Mouse (Mus musculus): Measurements from ENCODE around the gene Necab3. TPM values are rescaled to one million over a fixed set of nuclear protein-coding genes. Genes with fewer than 3 reads are reported as not detected.

Necab3 gene
- polyA plus RNA-seq, 2 experiments: 3.8 to 6.7 TPM

DNA sequence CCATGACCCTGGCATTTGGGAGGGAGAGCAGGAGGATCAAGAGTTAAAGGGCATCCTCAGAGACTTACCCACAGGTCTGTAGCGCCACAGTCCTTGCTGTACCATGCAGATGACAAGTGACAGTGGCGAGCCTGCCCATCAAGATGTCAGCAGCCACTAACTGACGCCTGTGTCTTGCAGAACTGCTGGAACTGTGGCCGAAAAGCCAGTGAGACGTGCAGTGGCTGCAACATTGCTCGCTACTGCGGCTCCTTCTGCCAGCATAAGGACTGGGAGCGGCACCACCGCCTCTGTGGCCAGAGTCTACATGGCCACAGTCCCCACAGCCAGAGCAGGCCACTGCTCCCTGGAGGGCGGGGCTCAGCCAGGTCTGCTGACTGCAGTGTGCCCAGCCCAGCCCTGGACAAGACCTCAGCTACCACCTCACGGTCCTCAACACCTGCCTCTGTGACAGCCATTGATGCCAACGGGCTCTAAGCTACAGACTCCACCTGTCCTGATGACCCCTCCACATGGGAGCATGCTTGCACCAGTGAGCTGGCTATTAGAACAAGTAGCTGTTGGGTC, 23.9 kb downstream of the Necab3 start:
- Histone ChIP-seq H3K36me3 (ENCODE audit: control insufficient read depth, insufficient read depth, low read length) (peaks cover 67% of the 10 kb centered on the region), H3K9me3 (ENCODE audit: control insufficient read depth, low read length) (no peaks in the 10 kb centered on the region)

DNA sequence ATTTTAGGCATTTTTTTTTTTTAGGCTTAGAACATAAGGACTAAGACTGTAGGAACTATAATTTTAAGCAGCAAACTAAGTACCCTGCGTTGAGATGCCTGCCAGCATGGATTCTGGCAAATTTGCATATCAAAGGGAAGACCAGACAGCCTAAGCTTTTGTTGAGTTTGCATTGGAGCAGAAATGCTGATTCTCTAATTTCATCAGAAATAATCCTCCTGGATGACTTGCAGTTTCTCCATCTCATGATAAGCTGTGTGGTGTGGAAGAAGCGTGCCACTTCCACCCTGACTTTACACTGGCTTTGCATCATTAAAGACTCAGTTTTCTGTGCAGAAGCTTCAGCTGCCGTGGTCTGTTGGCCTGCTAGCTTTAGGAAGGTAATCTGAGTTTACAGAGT, 25.8 kb downstream of the Necab3 start:
- Histone ChIP-seq H3K9me3 (ENCODE audit: control insufficient read depth, low read length) (no peaks in the 10 kb centered on the region), H3K4me2 (replicated peaks; ENCODE audit: low read depth, low read length, severe bottlenecking) (no peak overlapping the region), H3K4me1 (ENCODE audit: control insufficient read depth, insufficient read depth, low read length) (no peaks in the 10 kb centered on the region), H3K9ac (ENCODE audit: low read depth, low read length, severe bottlenecking) (no peak overlapping the region), H3K27me3 (ENCODE audit: control insufficient read depth, insufficient read depth, low read length) (no peaks in the 10 kb centered on the region), H3K4me3 (replicated peaks; ENCODE audit: low read length) (no peak overlapping the region), H3K27ac (replicated peaks; ENCODE audit: low read depth, low read length) (no peak overlapping the region), H3K36me3 (ENCODE audit: control insufficient read depth, insufficient read depth, low read length) (peaks cover 77% of the 10 kb centered on the region)
- ATAC-seq (ENCODE audit: low FRiP score, low read depth): no peak
- WGBS: 75% methylated on average over 3 of the region's 3 CpGs
- no peak for TF ChIP-seq POLR2A (IDR thresholded peaks at IDR 0.05; ENCODE audit: borderline replicate concordance, extremely low read depth, insufficient read depth, insufficient read length)
- DNase-seq (ENCODE audit: low spot score): no peak

More for the DNA sequence above, 23.9 kb downstream of the Necab3 start:
- WGBS: 93% methylated on average over 12 of the region's 12 CpGs
- DNase-seq (ENCODE audit: low spot score) (no peak), ATAC-seq (ENCODE audit: low FRiP score, low read depth) (no peak)
- no peak for TF ChIP-seq POLR2A (IDR thresholded peaks at IDR 0.05; ENCODE audit: borderline replicate concordance, extremely low read depth, insufficient read depth, insufficient read length)
- no peak overlapping the region for H3K9ac ChIP-seq (ENCODE audit: low read depth, low read length, severe bottlenecking)
- H3K4me1 ChIP-seq (ENCODE audit: control insufficient read depth, insufficient read depth, low read length): no peaks in the 10 kb centered on the region
- no peak overlapping the region for H3K4me3 ChIP-seq (replicated peaks; ENCODE audit: low read length)
- H3K27ac ChIP-seq (replicated peaks; ENCODE audit: low read depth, low read length): no peak overlapping the region
- H3K27me3 ChIP-seq (ENCODE audit: control insufficient read depth, insufficient read depth, low read length): no peaks in the 10 kb centered on the region
- H3K4me2 ChIP-seq (replicated peaks; ENCODE audit: low read depth, low read length, severe bottlenecking): no peak overlapping the region

DNA sequence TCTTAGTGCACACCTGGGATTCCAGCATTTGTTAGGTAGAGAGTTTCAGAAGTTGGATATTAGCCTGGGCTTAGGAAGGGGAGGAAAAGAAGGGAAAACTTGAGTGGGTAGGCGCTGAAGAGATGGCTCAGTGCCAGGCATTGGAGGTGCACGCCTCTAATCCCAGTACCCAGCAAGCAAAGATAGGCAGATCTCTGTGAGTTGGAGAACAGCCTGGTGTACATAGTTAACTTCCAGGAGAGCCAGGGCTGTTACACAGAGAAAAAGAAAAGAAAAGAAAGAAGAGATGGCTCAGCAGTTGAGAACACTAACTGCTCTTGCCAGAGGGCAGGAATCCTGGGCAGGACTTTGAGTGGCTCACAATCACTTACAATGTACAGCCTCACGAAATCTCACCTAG, 32.2 kb downstream of the Necab3 start:
- Histone ChIP-seq H3K9me3 (ENCODE audit: control insufficient read depth, low read length) (no peaks in the 10 kb centered on the region), H3K27ac (replicated peaks; ENCODE audit: low read depth, low read length) (no peak overlapping the region), H3K4me1 (ENCODE audit: control insufficient read depth, insufficient read depth, low read length) (no peaks in the 10 kb centered on the region), H3K36me3 (ENCODE audit: control insufficient read depth, insufficient read depth, low read length) (peaks cover 77% of the 10 kb centered on the region), H3K9ac (ENCODE audit: low read depth, low read length, severe bottlenecking) (no peak overlapping the region), H3K4me3 (replicated peaks; ENCODE audit: low read length) (no peak overlapping the region), H3K4me2 (replicated peaks; ENCODE audit: low read depth, low read length, severe bottlenecking) (no peak overlapping the region), H3K27me3 (ENCODE audit: control insufficient read depth, insufficient read depth, low read length) (no peaks in the 10 kb centered on the region)
- no peak for ATAC-seq (ENCODE audit: low FRiP score, low read depth)
- 83% methylated on average over 3 of the region's 3 CpGs for WGBS
- DNase-seq (ENCODE audit: low spot score): no peak
- no peak for TF ChIP-seq POLR2A (IDR thresholded peaks at IDR 0.05; ENCODE audit: borderline replicate concordance, extremely low read depth, insufficient read depth, insufficient read length)

DNA sequence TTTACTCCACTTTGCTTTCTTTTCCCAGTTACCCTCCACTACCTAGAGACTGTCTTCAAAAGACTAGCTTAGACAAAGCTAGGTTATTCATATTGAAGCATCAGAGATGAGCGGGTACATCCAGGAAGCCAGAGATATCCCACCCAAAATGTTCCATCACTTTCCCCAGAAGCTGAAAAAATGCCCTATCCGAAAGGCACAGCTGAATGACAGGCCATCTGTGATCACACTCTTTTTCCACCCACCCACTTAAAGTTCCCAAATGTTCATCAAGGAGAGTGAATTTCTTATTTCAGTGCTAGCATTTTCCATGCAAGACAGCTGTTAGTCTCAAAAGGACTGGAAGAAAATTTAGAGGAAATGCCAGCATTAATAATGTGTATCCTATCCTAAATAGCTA, 33.4 kb downstream of the Necab3 start:
- Histone ChIP-seq H3K36me3 (ENCODE audit: control insufficient read depth, insufficient read depth, low read length) (peaks cover 66% of the 10 kb centered on the region), H3K27me3 (ENCODE audit: control insufficient read depth, insufficient read depth, low read length) (no peaks in the 10 kb centered on the region), H3K9me3 (ENCODE audit: control insufficient read depth, low read length) (no peaks in the 10 kb centered on the region), H3K4me1 (ENCODE audit: control insufficient read depth, insufficient read depth, low read length) (no peaks in the 10 kb centered on the region), H3K9ac (ENCODE audit: low read depth, low read length, severe bottlenecking) (no peak overlapping the region), H3K27ac (replicated peaks; ENCODE audit: low read depth, low read length) (no peak overlapping the region), H3K4me3 (replicated peaks; ENCODE audit: low read length) (no peak overlapping the region), H3K4me2 (replicated peaks; ENCODE audit: low read depth, low read length, severe bottlenecking) (no peak overlapping the region)
- 93% methylated on average over 2 of the region's 2 CpGs for WGBS
- no peak for TF ChIP-seq POLR2A (IDR thresholded peaks at IDR 0.05; ENCODE audit: borderline replicate concordance, extremely low read depth, insufficient read depth, insufficient read length)
- no peak for ATAC-seq (ENCODE audit: low FRiP score, low read depth)
- no peak for DNase-seq (ENCODE audit: low spot score)

DNA sequence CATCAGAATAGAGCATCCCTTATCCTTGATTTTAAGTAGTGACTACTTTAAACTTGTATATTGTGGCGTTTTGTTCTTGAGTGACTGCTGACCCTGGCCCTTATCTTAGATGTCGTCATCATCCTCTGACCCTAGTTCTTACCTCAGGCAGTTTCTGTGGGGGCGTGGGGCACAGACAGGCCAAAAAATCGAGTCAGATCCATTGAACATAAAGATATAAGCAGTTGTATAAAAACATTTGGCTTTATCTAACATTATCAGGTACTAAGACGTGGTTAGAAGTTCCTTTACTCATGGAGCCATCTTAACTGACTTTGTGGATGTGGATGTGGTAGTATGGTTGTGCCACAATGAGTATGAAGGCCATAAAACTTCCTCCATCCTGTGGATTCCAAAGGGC, 36.4 kb downstream of the Necab3 start:
- no peak overlapping the region for H3K4me3 ChIP-seq (replicated peaks; ENCODE audit: low read length)
- DNase-seq (ENCODE audit: low spot score) (no peak), ATAC-seq (ENCODE audit: low FRiP score, low read depth) (no peak)
- no peak for TF ChIP-seq POLR2A (IDR thresholded peaks at IDR 0.05; ENCODE audit: borderline replicate concordance, extremely low read depth, insufficient read depth, insufficient read length)
- 90% methylated on average over 5 of the region's 5 CpGs for WGBS
- no peaks in the 10 kb centered on the region for H3K4me1 ChIP-seq (ENCODE audit: control insufficient read depth, insufficient read depth, low read length)
- no peaks in the 10 kb centered on the region for H3K27me3 ChIP-seq (ENCODE audit: control insufficient read depth, insufficient read depth, low read length)
- peaks cover 62% of the 10 kb centered on the region for H3K36me3 ChIP-seq (ENCODE audit: control insufficient read depth, insufficient read depth, low read length)
- no peak overlapping the region for H3K4me2 ChIP-seq (replicated peaks; ENCODE audit: low read depth, low read length, severe bottlenecking)
- H3K9ac ChIP-seq (ENCODE audit: low read depth, low read length, severe bottlenecking): no peak overlapping the region
- no peak overlapping the region for H3K27ac ChIP-seq (replicated peaks; ENCODE audit: low read depth, low read length)
- H3K9me3 ChIP-seq (ENCODE audit: control insufficient read depth, low read length): no peaks in the 10 kb centered on the region

DNA sequence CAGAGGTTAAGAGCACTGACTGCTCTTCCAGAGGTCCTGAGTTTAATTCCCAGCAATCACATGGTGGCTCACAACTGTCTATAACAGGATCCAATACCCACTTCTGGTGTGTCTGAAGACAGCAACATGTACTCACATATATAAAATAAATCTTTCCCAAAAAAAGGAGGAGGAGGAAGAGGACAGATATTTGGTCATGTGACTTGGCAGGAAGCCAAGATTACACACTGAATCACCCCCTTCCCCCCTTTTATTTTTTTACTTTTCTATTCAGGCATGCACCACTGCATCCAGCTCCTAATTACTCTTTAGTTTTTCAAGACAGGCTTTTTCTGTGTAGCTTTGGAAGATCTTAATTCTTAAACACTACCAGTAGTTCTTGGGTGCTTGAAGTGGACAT, 37.2 kb downstream of the Necab3 start:
- no peak for ATAC-seq (ENCODE audit: low FRiP score, low read depth)
- no peaks in the 10 kb centered on the region for H3K9me3 ChIP-seq (ENCODE audit: control insufficient read depth, low read length)
- H3K27me3 ChIP-seq (ENCODE audit: control insufficient read depth, insufficient read depth, low read length): no peaks in the 10 kb centered on the region
- no peak overlapping the region for H3K9ac ChIP-seq (ENCODE audit: low read depth, low read length, severe bottlenecking)
- no peak for TF ChIP-seq POLR2A (IDR thresholded peaks at IDR 0.05; ENCODE audit: borderline replicate concordance, extremely low read depth, insufficient read depth, insufficient read length)
- peaks cover 66% of the 10 kb centered on the region for H3K36me3 ChIP-seq (ENCODE audit: control insufficient read depth, insufficient read depth, low read length)
- H3K4me3 ChIP-seq (replicated peaks; ENCODE audit: low read length): no peak overlapping the region
- no peak for DNase-seq (ENCODE audit: low spot score)
- H3K27ac ChIP-seq (replicated peaks; ENCODE audit: low read depth, low read length): no peak overlapping the region
- H3K4me2 ChIP-seq (replicated peaks; ENCODE audit: low read depth, low read length, severe bottlenecking): no peak overlapping the region
- no peaks in the 10 kb centered on the region for H3K4me1 ChIP-seq (ENCODE audit: control insufficient read depth, insufficient read depth, low read length)

Data from limb, embryonic 14.5 days (tissue).